28 mouse cellular contexts compared by ENCODE assay signal in the genomic region with DNA sequence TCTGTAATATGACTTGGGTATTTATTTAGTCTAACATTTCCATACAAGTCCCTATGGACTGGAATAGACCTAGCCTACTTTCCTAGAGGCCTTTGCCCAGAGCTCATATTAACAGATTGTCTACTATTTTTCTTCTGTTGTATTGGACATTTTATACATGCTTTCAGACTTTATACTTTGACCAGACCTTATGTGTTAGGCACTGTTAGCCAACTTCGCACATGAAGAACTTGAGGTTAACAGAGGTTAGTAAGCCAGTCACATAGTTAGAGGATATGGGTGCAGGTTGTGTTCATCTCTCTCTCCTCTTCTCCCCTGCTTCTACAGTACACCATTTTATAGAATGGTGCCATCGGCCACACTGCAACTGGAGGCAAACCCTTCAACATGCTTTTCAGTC. TPM values are rescaled to one million over a fixed set of nuclear protein-coding genes. Genes with fewer than 3 reads are reported as not detected.
DNase-seq lines count a peak whose midpoint lies in the region; TF ChIP-seq lines count a peak whose summit lies in the region.
"Had no signal": no experiment of that assay in that cellular context is flagged by ENCODE, and none has a peak within 500 bp of the region (broad histone marks: within the 10 kb centered on the region; RNA-seq: fewer than 3 reads in every experiment).

No protein-coding gene starts in this region.

- H3K79me2 ChIP-seq in CH12.LX (replicated peaks; ENCODE audit: control insufficient read depth, extremely low read depth, insufficient read depth, poor library complexity, severe bottlenecking) = no peaks in the 10 kb centered on the region; the same call in 1 of the 2 replicates

- in situ Hi-C loops in CH12.LX (cut with MboI; ENCODE audit: low pct_ligation_motif_present, low pct_unique_long_range_greater_than_20kb, low sequenced_read_pairs) = no loop called here

- H3K4me2 ChIP-seq in CH12.LX (ENCODE audit: insufficient read depth, low read depth, poor library complexity, severe bottlenecking) = no peak overlapping the region
- H3K4me2 ChIP-seq: embryonic facial prominence, embryonic 12.5 days; forebrain, embryonic 15.5 days; heart, embryonic 12.5 days; hindbrain, embryonic 14.5 days; limb, embryonic 15.5 days; midbrain, embryonic 13.5 days; neural tube, embryonic 13.5 days had no signal

- TF ChIP-seq EP300 in CH12.LX (IDR thresholded peaks at IDR 0.05; ENCODE audit: low read length) = no peak

- no peaks in the 10 kb centered on the region for H3K9me3 ChIP-seq in CH12.LX (replicated peaks; ENCODE audit: low read length)
- no peaks in the 10 kb centered on the region for H3K9me3 ChIP-seq in E14TG2a.4 (ENCODE audit: low read length)
- H3K9me3 ChIP-seq: embryonic facial prominence, embryonic 12.5 days; forebrain, embryonic 10.5 days; forebrain, embryonic 15.5 days; heart, embryonic 12.5 days; limb, embryonic 10.5 days; limb, embryonic 15.5 days; midbrain, embryonic 13.5 days; neural tube, embryonic 13.5 days had no signal

- H3K27me3 ChIP-seq in CH12.LX (replicated peaks) (no peaks in the 10 kb centered on the region), E14TG2a.4 (ENCODE audit: insufficient read depth, low read length) (no peaks in the 10 kb centered on the region)
- H3K27me3 ChIP-seq: embryonic facial prominence, embryonic 12.5 days; forebrain, embryonic 15.5 days; heart, embryonic 12.5 days; limb, embryonic 15.5 days; midbrain, embryonic 13.5 days; neural tube, embryonic 13.5 days; Patski had no signal

- TF ChIP-seq RAD21 in CH12.LX (IDR thresholded peaks at IDR 0.05; ENCODE audit: low read depth, low read length) = no peak

- no peak for TF ChIP-seq CTCF in layer of hippocampus, adult 2 months (conservative IDR thresholded peaks at IDR 0.05)
- TF ChIP-seq CTCF in CH12.LX (conservative IDR thresholded peaks at IDR 0.05 in 1 of 2, IDR thresholded peaks at IDR 0.05 in 1 of 2; ENCODE audit: low read depth in 2 of 2, low read length in 2 of 2) (no peak), E14TG2a.4 (conservative IDR thresholded peaks at IDR 0.05; ENCODE audit: low read length) (no peak)

- TF ChIP-seq POLR2A in CH12.LX (IDR thresholded peaks at IDR 0.05; ENCODE audit: low read depth, low read length) = no peak

- no peak overlapping the region for H3K9ac ChIP-seq in CH12.LX (ENCODE audit: insufficient read depth, low read depth)
- H3K9ac ChIP-seq: embryonic facial prominence, embryonic 12.5 days; forebrain, embryonic 15.5 days; heart, embryonic 12.5 days; hindbrain, embryonic 14.5 days; limb, embryonic 15.5 days; midbrain, embryonic 13.5 days; neural tube, embryonic 13.5 days had no signal

- dilution Hi-C loops in CH12.LX (cut with MboI; ENCODE audit: extremely low pct_ligation_motif_present, extremely low pct_unique_long_range_greater_than_20kb, low sequenced_read_pairs) = no loop called here

- H3K36me3 ChIP-seq in CH12.LX (replicated peaks in 1 of 2; ENCODE audit: control insufficient read depth in 1 of 2, insufficient read depth in 1 of 2, low read length in 1 of 2) (peaks cover 87 to 97% of the 10 kb centered on the region in 2 experiments), E14TG2a.4 (ENCODE audit: insufficient read depth, low read length) (peaks cover 33% of the 10 kb centered on the region)
- H3K36me3 ChIP-seq: embryonic facial prominence, embryonic 12.5 days had no signal

- peaks cover 0 to 3% of the 10 kb centered on the region in 2 experiments; a peak in 1 of 4 replicates for H3K4me1 ChIP-seq in CH12.LX (ENCODE audit: control insufficient read depth in 1 of 2, insufficient read depth in 2 of 2)
- H3K4me1 ChIP-seq in E14TG2a.4 (replicated peaks; ENCODE audit: low read depth, low read length) = peaks cover 4% of the 10 kb centered on the region
- H3K4me1 ChIP-seq: forebrain, embryonic 10.5 days; forebrain, embryonic 15.5 days; limb, embryonic 15.5 days; midbrain, embryonic 13.5 days; neural tube, embryonic 13.5 days had no signal

- DNase-seq in kidney, adult 8-10 months = peak; percentile 25 to 59
- no peak for DNase-seq in kidney, postnatal 4 days
- DNase-seq in layer of hippocampus, adult 2 months (ENCODE audit: low spot score in 2 of 2) = no peak
- no peak for DNase-seq in layer of hippocampus, adult 8-10 months (ENCODE audit: low spot score in 2 of 2)
- DNase-seq in CH12.LX (ENCODE audit: extremely low read depth) = no peak
- DNase-seq in cerebellum, postnatal 4 days (ENCODE audit: low spot score in 2 of 2) = no peak
- DNase-seq: B cell, adult 2 months; cerebellum, adult 8-10 months; cerebellum, postnatal 25 days; embryo, embryonic 11 days; gastrocnemius, postnatal 36 days; heart, adult 2 months; heart, postnatal 4 days; lung, adult 2 months; lung, postnatal 10 days; thymus, postnatal 4 days had no signal

- peak overlapping the region; percentile 86 for H3K27ac ChIP-seq in layer of hippocampus, adult 2 months
- no peak overlapping the region for H3K27ac ChIP-seq in CH12.LX (ENCODE audit: insufficient read depth, low read depth)
- H3K27ac ChIP-seq: embryonic facial prominence, embryonic 12.5 days; forebrain, embryonic 10.5 days; forebrain, embryonic 15.5 days; heart, adult 2 months; hindbrain, embryonic 14.5 days; limb, embryonic 10.5 days; limb, embryonic 15.5 days; macrophage; midbrain, embryonic 13.5 days; neural tube, embryonic 13.5 days had no signal

- no peak overlapping the region for H3K4me3 ChIP-seq in layer of hippocampus, adult 2 months
- no peak overlapping the region for H3K4me3 ChIP-seq in CH12.LX (replicated peaks in 1 of 3; ENCODE audit: low read depth in 2 of 3, low read length in 2 of 3, poor library complexity in 1 of 3)
- peak overlapping the region; percentile 62 for H3K4me3 ChIP-seq in E14TG2a.4 (replicated peaks; ENCODE audit: low read length)
- H3K4me3 ChIP-seq: embryonic facial prominence, embryonic 12.5 days; forebrain, embryonic 10.5 days; forebrain, embryonic 15.5 days; heart, adult 2 months; heart, embryonic 12.5 days; limb, embryonic 10.5 days; limb, embryonic 15.5 days; midbrain, embryonic 13.5 days; neural tube, embryonic 13.5 days had no signal

TF ChIP-seq in CH12.LX, 34 proteins besides CTCF, POLR2A, EP300 and RAD21:
- TF ChIP-seq POLR2AphosphoS2 (IDR thresholded peaks at IDR 0.05; ENCODE audit: low read depth, low read length) (0 out of 2 replicates have a peak, but pooled peaks have one; percentile 28), PAX5 (IDR thresholded peaks at IDR 0.05; ENCODE audit: low read length) (no peak), ZKSCAN1 (IDR thresholded peaks at IDR 0.05; ENCODE audit: borderline replicate concordance, low read depth, low read length) (no peak), MAZ (IDR thresholded peaks at IDR 0.05; ENCODE audit: low read depth, low read length) (no peak), MAX (IDR thresholded peaks at IDR 0.05; ENCODE audit: low read length) (no peak)

RNA-seq across cellular contexts. Expression of a gene that starts 38.8 kb away (rescaled TPM):
- 10 to 100 TPM; 22.0 to 23.4 TPM for total RNA-seq in layer of hippocampus, adult 2 months (2021)
- 10 to 100 TPM; 22.8 to 33.8 (median 28.1) TPM for total RNA-seq in layer of hippocampus, adult 8-10 months (2022)
- total RNA-seq in CH12.LX (2012; rRNA removed) (119 and 143 TPM in 2 replicates), CH12.LX (2014; rRNA removed) (179 and 190 TPM in 2 replicates)
- polyA plus RNA-seq in CH12.LX (2012; ENCODE audit: insufficient read length, low read depth) = 94.6 and 101 TPM in 2 replicates

Comparison
In these comparisons a context has a peak if more than half of its experiments do, and no peak if none do; other contexts are left out.
1. DNase-seq: peak in kidney, adult 8-10 months (2 of 2); none in kidney, postnatal 4 days (0 of 2), layer of hippocampus, adult 2 months (0 of 2), layer of hippocampus, adult 8-10 months (0 of 2), CH12.LX (single experiment) and cerebellum, postnatal 4 days (0 of 2).